Mouse (Mus musculus) testis, adult 2 months (tissue): Measurements from ENCODE around the gene Camp.

Experiments used
- CTCF ChIP-seq: fragments of 200-500 bp; IDR thresholded peaks from 2 replicates; pipeline ENCODE4 v1.5.1; 2012; ENCODE audit warnings: low read depth, mild to moderate bottlenecking, inconsistent platforms, low read length, moderate library complexity; ENCODE audit not compliant: control insufficient read depth, insufficient read depth, insufficient replicate concordance
- POLR2A ChIP-seq: fragments of 200-500 bp; IDR thresholded peaks from 2 replicates; pipeline ENCODE4 v1.6.1; 2012; ENCODE audit warnings: low read depth, mild to moderate bottlenecking, inconsistent platforms, low read length, moderate library complexity; ENCODE audit not compliant: control insufficient read depth

DNA sequence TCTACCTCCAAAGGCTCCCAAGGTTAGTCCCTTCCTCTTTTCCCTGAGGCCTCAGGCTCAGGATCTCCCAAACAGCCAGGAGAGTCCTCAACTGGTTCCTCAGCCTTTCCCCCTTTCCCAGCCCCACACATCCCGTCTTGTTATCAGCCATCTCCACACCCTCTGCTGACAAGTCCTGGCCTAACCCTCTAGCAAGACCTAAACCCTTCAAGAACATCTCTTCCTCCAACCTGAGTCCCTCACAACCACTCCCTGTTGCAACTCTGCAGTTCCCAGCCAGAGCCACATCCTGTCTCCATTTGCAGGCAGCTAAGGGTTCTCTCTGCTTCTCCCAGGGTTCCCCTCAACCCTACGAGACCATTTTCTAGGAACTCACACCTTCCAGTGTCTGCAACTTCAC lies 16.8 kb upstream of the Camp start:
- TF ChIP-seq POLR2A (no peak), CTCF (no peak)
